Mouse (Mus musculus) urinary bladder, postnatal 14 days (tissue): ENCODE measurements at regions not wholly inside any gene's neighbourhood (a gene's known extent, or its start where the extent isn't known, plus 50 kb on each side); places are given as distances from the start of the nearest gene placed in this dataset.
A peak's percentile ranks its signal among the peaks of the same experiment; 100 is the strongest.

ENCODE experiments used
- DNase-seq: peaks from one replicate; pipeline ENCODE4 v3.0.0; 2021; ENCODE audit warnings: low spot score

DNA sequence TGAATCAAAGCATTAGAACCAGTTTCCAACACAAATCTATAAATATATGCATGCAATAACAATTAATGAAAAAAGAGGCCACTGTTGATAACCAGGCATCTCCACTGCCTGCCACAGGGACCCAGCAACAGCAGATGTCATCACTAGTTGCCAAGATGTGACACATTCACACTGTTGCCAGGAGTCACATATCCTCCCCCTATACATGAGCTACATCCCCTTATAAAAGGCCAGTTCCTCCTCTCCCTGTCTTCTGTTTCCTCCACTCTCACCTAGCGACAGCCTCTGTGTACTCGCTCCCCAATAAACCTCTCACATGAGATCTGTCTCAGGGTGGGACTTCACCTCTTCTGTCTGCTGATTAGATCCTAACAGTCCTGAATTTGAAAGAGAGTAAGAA is 211.4 kb downstream of the Mreg start:
- DNase-seq: no peak

- no peak for DNase-seq
Observed at GRCm38 (mm10) chr1:71996828-71997227, 215.3 kb downstream of the Mreg start.

DNA sequence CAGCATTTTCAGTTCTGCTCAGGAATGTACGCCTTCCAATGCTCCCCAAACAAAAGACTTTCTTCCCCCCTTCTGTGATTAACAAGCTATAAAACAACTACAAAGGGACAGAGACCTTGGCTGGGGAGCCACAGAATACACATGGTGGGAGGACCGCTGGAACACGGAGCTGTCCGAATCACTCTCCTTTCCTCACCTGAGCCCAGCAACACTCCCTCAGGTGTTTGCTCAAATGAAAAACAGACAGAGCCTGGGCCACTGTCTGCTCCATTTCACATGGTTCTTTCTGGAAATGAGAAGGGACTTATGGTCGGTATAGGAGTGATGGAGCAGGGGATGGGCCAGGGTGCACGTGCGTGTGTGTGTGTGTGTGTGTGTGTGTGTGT is 215.9 kb downstream of the Mreg start:
- no peak for DNase-seq

GRCm38 (mm10) chr1:71995573-71996233 is 216.4 kb downstream of the Mreg start:
- no peak for DNase-seq

DNA sequence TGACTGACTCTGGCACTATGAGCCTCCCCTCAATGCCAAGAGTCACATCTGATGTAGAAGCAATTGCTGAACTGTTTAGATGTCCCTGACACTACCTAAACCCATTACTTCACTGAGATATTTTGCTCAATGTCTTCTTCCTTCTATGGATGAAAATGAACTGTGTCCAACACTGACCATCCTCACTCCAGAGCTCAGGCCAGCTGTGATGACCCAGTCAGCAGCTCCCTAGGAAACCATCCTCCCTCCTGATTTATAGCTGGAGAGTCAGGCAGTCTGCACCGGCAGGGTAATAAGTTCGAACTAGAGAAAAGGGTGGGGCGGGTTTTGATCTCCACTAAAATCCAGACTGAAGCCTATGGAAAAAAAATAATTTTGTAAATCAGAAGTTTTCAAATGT is 221.2 kb downstream of the Mreg start:
- no peak for DNase-seq

DNA sequence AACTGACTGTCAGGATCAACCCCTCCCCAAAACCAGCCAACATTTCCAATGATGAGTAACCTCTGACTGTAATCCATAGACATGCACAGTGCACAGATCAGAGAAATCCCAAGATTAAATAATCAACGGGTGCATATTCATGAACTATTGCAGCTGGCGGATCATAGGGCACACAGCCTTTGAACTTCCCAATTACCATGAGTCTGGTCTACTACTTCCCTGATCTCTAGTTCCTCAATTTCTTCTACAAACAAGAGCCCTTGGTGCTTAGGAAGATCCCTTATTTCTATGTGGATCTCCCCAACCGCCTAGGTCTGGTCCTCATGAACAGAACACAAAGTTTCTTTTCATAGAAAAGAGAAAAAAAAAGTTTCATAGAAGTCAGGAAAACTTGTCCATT is 224.0 kb downstream of the Mreg start:
- no peak for DNase-seq

DNA sequence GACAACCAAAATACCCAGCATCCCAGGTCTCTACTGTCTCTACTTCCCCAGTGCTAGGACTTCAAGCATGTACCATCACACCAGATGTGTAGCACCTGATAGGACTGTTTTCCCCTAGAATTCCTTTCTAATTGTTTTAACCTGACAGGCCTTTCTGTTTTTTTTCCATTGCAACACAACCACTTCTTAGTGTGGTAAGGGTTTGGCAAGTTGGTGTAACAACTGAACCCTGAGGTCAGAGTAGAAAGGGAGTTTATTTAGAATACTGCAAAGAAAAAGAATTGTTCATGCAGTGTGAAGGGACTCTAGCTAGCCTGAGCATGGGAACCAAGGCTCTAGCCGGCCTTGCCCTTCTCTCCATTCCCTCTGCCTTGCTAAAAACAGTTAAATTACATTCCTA is 226.1 kb downstream of the Mreg start:
- DNase-seq: no peak

- no peak for DNase-seq
Observed at GRCm38 (mm10) chr1:71983786-71984185, 228.3 kb downstream of the Mreg start.

GRCm38 (mm10) chr1:71982423-71983262 is 229.5 kb downstream of the Mreg start:
- DNase-seq: no peak

DNA sequence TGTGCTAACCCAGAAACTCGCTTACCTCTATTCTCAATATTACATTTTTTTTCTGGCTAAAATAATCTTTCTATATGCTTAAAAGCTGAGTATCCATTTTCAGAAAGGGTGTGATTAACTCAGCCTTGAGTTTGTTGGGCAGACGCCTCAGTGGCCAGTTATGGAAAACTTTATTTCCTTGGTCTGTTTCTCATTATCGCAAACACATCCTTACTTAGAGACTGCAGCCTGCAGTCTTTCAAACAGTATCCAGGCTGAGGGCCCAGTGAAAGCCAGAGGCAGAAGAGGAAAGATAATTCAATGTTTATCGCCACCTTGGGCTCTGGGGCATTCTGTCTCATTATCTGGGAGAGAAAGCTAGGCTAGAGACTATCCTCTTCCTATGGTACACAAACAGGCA is 231.5 kb downstream of the Mreg start:
- DNase-seq: no peak

DNA sequence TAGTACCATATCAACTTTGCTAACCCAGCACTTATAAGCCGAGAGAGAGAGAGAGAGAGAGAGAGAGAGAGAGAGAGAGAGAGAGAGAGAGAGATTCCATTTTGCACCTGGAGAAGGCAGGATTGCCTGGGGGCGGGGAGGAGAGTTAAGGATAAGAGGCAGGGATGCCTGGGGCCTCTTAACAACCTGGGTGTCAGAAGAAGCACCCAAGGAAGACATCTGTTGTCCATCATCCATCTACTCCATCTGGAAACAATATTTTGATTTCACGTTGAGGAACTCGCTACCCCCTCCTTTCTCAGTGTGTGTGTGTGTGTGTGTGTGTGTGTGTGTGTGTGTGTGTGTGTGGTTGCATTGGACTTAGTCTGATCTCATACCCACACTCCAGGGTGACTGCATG is 232.8 kb downstream of the Mreg start:
- no peak for DNase-seq

DNA sequence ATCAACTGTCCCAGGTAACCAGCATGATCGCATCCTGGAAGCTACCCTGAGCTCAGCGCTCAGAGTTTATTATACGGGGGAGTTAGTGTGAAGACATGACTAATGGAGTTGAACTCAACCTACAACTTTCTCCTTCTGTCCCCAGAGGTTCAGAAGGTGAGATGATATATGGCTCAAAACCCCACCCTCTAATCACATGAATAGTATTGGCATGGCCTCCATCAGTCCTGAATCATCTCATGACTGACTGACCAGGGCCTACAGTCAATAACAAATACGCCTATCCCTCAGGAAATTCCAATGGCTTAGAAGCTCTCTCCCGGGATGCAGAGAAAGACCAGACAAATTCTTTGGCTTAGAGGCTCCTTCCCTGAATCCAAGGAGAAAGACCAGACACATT is 234.7 kb downstream of the Mreg start:
- DNase-seq: no peak

- no peak for DNase-seq
Observed at GRCm38 (mm10) chr1:71974715-71975114, 237.4 kb downstream of the Mreg start.

DNA sequence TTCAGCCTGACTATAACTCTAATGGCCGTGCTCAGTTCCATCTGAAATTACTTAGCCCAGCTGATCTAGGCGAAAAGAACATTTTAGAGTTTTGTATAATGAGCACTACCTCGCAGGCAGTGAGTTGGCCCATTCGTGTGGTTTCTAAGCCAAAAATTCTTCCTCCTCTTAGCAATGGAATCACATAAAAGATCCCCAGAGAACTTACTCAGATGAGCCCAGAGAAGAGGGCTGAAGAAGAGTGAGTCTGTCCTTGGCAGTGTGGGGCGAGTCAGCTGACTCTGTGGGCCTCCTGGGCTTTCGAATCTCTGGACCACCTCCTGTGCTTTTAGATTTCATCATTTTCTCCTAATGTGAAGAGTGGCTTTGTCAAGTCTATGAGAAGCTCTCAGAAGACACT is 240.2 kb downstream of the Mreg start:
- peak; percentile 54 for DNase-seq

- no peak for DNase-seq
Observed at GRCm38 (mm10) chr1:71970771-71971170, 241.3 kb downstream of the Mreg start.

DNA sequence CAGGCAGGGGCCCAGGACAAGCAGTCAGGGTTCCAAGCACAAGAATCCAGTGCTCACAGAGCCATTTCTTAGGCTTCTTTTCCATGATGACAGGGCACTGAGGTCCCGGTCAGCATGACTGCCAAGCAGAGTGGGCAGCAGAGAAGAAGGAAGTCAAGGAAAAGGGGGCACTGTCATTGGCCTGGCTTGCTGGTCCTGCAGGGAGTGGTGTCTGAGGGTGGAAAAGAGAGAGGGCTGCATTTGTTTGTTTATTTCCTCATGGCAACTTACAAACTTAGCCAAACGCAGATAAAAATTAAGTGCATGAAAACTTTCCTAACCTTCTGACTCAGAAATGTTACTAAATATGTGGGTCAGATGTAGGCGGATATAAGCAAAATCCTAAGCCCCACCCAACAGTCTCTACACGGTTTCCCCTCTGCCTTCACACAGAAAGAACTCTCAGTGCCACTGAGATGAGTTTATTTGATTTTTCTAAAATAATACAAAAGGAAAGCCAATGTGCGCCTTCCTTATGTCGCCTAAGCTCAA is 244.5 kb downstream of the Mreg start:
- DNase-seq: no peak

- no peak for DNase-seq
Observed at GRCm38 (mm10) chr1:71964450-71965126, 247.5 kb downstream of the Mreg start.

DNA sequence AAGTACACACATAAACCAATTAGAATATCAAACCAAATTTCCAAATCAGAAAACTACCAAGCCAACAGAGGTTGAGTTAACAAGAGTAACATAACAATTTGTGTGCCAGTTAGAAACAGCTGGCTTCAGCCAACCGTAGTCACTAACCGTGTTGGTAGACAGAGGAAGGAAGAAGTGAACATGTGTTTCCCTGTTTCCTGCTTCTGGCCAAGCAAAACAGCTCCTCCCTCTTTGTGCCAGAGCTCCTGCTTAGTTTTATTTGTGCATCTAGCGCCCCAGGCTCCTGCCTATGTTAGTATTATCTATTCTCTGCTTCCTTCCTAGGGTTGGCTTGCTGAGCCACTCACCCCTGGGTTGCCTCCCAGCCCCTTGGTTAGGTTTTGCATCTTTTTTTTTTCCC is 255.2 kb downstream of the Mreg start:
- no peak for DNase-seq

DNA sequence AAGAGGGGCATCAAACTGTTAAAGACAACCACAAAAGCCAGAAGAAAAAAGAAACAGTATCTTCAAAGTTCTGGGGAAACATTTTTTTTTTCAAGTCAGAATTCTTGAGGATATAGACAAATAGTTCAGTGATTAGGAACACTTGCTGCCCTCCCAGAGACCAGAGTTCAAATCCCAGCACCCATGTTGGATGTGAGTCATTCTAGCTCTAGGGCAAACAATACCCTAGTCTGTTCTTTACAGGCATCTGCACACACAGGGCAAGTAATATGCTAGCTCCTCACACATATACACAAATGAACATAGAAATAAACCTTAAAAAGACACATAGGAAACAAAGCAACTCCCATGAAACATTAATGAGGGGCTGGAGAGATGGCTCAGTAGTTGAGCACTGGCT is 256.8 kb downstream of the Mreg start:
- DNase-seq: no peak

- no peak for DNase-seq
Observed at GRCm38 (mm10) chr1:71953292-71953691, 258.8 kb downstream of the Mreg start.

DNA sequence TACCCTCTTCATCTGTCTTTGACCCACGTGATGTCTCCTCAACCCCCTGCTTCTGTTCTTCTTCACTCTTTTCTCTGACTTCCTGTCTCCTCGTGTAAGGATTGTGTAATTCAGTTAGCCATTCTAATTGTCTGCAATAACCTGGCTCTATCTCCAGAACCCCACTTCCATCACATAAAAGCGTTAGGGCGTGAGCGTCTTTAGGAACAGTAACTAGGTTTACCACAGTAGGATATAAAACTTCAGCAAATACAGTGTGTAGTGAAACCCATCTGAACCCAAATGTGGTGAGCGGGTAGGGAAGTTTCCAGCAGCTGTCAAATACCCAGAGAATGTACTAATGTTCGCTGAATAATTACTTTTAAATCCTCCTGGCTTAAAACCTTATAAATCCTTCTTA is 262.6 kb downstream of the Mreg start:
- DNase-seq: no peak

GRCm38 (mm10) chr1:71948686-71949085 is 263.4 kb downstream of the Mreg start:
- no peak for DNase-seq

- DNase-seq: no peak
Observed at GRCm38 (mm10) chr1:71947506-71947905, 264.6 kb downstream of the Mreg start.
